Mouse (Mus musculus) Muller cell, postnatal 12 days (primary cell): ENCODE results near the gene Wdhd1.
"Not testable (repeated sequence)": the region's sequence is repeated elsewhere in the genome, so short reads cannot be mapped to it uniquely, and the experiment has no call there.

Experiments
- DNase-seq: peaks from one replicate; pipeline ENCODE4 v3.0.0-alpha.2; 2015; ENCODE audit errors: inconsistent ontology term

Wdhd1 gene

GRCm38 (mm10) chr14:47276637-47277393, at the start of gene Wdhd1, which contains the start of gene Socs4:
Gene Wdhd1 (minus strand): TSS chr14:47276857.
Gene Socs4 (plus strand): TSS chr14:47276931.
- peak; percentile 96 for DNase-seq

- no peak for DNase-seq
Observed at GRCm38 (mm10) chr14:47325965-47326761, 49.5 kb upstream of the Wdhd1 start.

- not testable (repeated sequence) for DNase-seq
Observed at GRCm38 (mm10) chr14:47321581-47321980, 44.9 kb upstream of the Wdhd1 start.

- DNase-seq: no peak
Observed at GRCm38 (mm10) chr14:47319362-47319761, 42.7 kb upstream of the Wdhd1 start.

GRCm38 (mm10) chr14:47310342-47311181, 33.9 kb upstream of the Wdhd1 start:
- DNase-seq: no peak

GRCm38 (mm10) chr14:47309061-47309460, 32.4 kb upstream of the Wdhd1 start:
- DNase-seq: no peak

- DNase-seq: no peak
Observed at GRCm38 (mm10) chr14:47307669-47308068, 31.0 kb upstream of the Wdhd1 start.

- DNase-seq: no peak
Observed at GRCm38 (mm10) chr14:47305933-47306332, 29.3 kb upstream of the Wdhd1 start.

GRCm38 (mm10) chr14:47304814-47305405, 28.3 kb upstream of the Wdhd1 start:
- DNase-seq: no peak

- no peak for DNase-seq
Observed at GRCm38 (mm10) chr14:47302885-47303680, 26.4 kb upstream of the Wdhd1 start.

- peak; percentile 51 for DNase-seq
Observed at GRCm38 (mm10) chr14:47298819-47299261, 22.2 kb upstream of the Wdhd1 start.

- no peak for DNase-seq
Observed at GRCm38 (mm10) chr14:47298408-47298792, 21.7 kb upstream of the Wdhd1 start.

GRCm38 (mm10) chr14:47297785-47298407, 21.2 kb upstream of the Wdhd1 start, which contains the start of gene Mapk1ip1l:
Gene Mapk1ip1l (plus strand): TSS chr14:47298266.
- DNase-seq: peak; percentile 91

GRCm38 (mm10) chr14:47296232-47296631, 19.6 kb upstream of the Wdhd1 start:
- no peak for DNase-seq

- DNase-seq: no peak
Observed at GRCm38 (mm10) chr14:47294136-47294535, 17.5 kb upstream of the Wdhd1 start.

GRCm38 (mm10) chr14:47291772-47292171, 15.1 kb upstream of the Wdhd1 start:
- DNase-seq: no peak

- no peak for DNase-seq
Observed at GRCm38 (mm10) chr14:47287021-47287420, 10.4 kb upstream of the Wdhd1 start.

- no peak for DNase-seq
Observed at GRCm38 (mm10) chr14:47286215-47286614, 9.6 kb upstream of the Wdhd1 start.

GRCm38 (mm10) chr14:47285271-47285670, 8.6 kb upstream of the Wdhd1 start:
- no peak for DNase-seq

- no peak for DNase-seq
Observed at GRCm38 (mm10) chr14:47283568-47283967, 6.9 kb upstream of the Wdhd1 start.
